Mouse (Mus musculus) kidney, postnatal 0 days (tissue): ENCODE data around the gene Mrpl24. TPM values are rescaled to one million over a fixed set of nuclear protein-coding genes. Genes with fewer than 3 reads are reported as not detected.

Source experiments
- ATAC-seq: fragments of 200-750 bp; cut with Nextera tagmentation; replicated peaks from 2 replicates; pipeline ENCODE4 v1.8.0; 2017; ENCODE audit warnings: low read depth, moderate number of reproducible peaks, moderate TSS enrichment, moderate library complexity; ENCODE audit not compliant: low FRiP score
- DNase-seq: peaks from one replicate; pipeline ENCODE4 v3.0.0-alpha.2; 2016; ENCODE audit warnings: low spot score
- H3K27ac ChIP-seq: fragments of 300-500 bp; sonication (generic); 2 replicates; pipeline ENCODE4 v1.5.1; 2014; ENCODE audit warnings: mild to moderate bottlenecking
- H3K27me3 ChIP-seq: fragments of 300-500 bp; sonication (generic); 2 replicates; pipeline ENCODE4 v1.6.1; 2014; ENCODE audit warnings: low read length, mixed read lengths; ENCODE audit not compliant: insufficient read depth
- H3K36me3 ChIP-seq: fragments of 300-500 bp; sonication (generic); 2 replicates; pipeline ENCODE4 v1.6.1; 2014; ENCODE audit warnings: low read length, mixed read lengths; ENCODE audit not compliant: insufficient read depth
- H3K4me1 ChIP-seq: fragments of 300-500 bp; sonication (generic); replicated peaks from 2 replicates; pipeline ENCODE4 v1.6.1; 2014; ENCODE audit warnings: antibody characterized with exemption, low read length, mixed read lengths; ENCODE audit not compliant: insufficient read depth
- H3K4me2 ChIP-seq: fragments of 300-500 bp; sonication (generic); 2 replicates; pipeline ENCODE4 v1.6.1; 2014; ENCODE audit warnings: mild to moderate bottlenecking, low read length, moderate library complexity, mixed read lengths
- H3K4me3 ChIP-seq: fragments of 300-500 bp; sonication (generic); replicated peaks from 2 replicates; pipeline ENCODE4 v1.5.1; 2014; ENCODE audit warnings: low read depth, low read length
- H3K9ac ChIP-seq: fragments of 300-500 bp; sonication (generic); 2 replicates; pipeline ENCODE4 v1.6.1; 2014; ENCODE audit warnings: low read depth, low read length
- H3K9me3 ChIP-seq: fragments of 300-500 bp; sonication (generic); replicated peaks from 2 replicates; pipeline ENCODE4 v1.6.1; 2016; ENCODE audit warnings: low read length, inconsistent platforms, mixed read lengths
- CTCF ChIP-seq: IDR thresholded peaks from 2 replicates; pipeline ENCODE4 v1.5.1; 2016; ENCODE audit warnings: antibody characterized with exemption, low read depth, mild to moderate bottlenecking, moderate library complexity
- WGBS: fragments of 180-500 bp; shearing (Covaris S2); extraction: QIAGEN DNeasy Blood & Tissue Kit; methylation state at CpG from one replicate; pipeline ENCODE4 v1.1.7; 2014; 5-methylcytosine and 5-hydroxymethylcytosine counted together
- polyA plus RNA-seq: library from polyadenylated mRNA; unstranded; fragments of >200 nt; fragmentation: Nextera tagmentation; extraction: Ambion mirVana; gene quantifications from 2 replicates; pipeline ENCODE4 v1.2.1, GENCODE M21; 2015

The Mrpl24 gene
- polyA plus RNA-seq, 1 experiment from 2014 or later, result 88.1 TPM

DNA sequence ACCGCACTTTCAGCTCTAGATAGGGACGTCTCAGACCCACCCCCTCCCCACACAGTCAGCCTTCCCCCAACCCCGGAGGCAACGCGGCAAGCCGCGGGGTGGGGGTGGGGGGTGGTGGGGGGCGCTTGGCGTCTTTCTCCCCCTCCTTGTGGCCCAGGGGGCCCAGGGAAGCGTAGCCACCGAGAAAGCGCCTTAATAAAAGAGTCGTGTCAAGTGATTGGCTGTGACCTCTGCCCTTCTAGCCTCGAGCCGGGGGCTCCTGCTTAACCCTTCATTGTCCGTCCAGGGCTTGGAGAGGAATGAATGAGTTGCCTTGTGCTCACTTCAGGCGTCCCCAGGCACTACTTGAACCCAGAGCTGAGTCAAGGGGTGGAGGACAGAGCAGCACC, 28.5 kb downstream of the Mrpl24 start:
- no peaks in the 10 kb centered on the region for H3K36me3 ChIP-seq
- TF ChIP-seq CTCF, result no peak
- under 1% methylated on average over 14 of the region's 17 CpGs for WGBS
- peaks cover 32% of the 10 kb centered on the region for H3K4me1 ChIP-seq
- peak overlapping the region; percentile 64 for H3K4me2 ChIP-seq
- DNase-seq (no peak), ATAC-seq (no peak)
- no peaks in the 10 kb centered on the region for H3K9me3 ChIP-seq
- H3K9ac ChIP-seq, result 0 out of 2 replicates have a peak overlapping the region, but pooled peaks have one; percentile 18
- H3K27ac ChIP-seq, result no peak overlapping the region
- no peaks in the 10 kb centered on the region for H3K27me3 ChIP-seq
- H3K4me3 ChIP-seq, result peak overlapping the region; percentile 16

DNA sequence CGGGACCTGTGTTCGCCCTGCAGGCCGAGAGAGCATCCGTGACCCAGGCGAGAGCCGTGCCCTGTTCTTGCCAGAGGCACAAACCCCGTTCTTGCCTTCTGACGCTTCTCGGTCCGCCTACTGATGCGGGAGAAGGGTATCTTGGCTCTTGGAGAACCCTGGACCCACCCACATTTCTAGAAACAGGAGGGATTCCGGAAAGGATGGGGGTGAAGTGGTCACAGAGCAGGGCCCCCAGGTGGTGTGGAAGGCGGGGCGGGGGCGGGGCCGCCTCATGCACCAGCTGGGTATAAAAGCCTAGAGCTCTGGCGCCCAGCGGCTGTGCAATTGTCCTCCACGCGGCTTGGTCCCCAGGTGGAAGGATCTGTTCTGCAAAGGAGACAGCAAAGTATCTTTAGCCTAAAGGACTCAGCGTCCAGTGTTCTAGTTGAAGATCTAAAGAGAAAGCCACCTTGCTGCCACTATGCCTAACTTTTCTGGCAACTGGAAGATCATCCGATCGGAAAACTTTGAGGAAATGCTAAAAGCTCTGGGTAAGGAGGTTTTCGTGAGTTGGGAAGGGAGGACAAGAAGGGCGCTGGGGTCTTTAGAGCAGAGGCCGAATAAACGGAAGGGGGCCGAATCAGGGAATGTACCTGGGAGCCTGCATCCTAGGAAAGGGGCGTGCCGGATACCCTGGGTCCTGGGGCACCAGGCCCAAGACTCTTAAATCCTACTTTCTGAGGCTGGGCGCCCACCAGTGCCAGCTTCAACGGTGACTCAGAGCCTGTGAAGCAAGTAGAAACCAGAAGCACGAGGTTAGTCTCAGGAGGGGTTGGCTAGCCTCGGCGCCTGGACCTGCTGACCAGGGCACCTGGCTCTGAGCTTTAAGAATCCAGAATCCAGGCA, 29.3 kb downstream of the Mrpl24 start, which contains the start of gene Crabp2:
Gene Crabp2, plus strand, starts transcription at position 289 of the 888 bp plus-strand sequence.
- Histone ChIP-seq H3K9ac (0 out of 2 replicates have a peak within 1 kb of the TSS, but pooled peaks have one; percentile 18), H3K36me3 (no peaks in the 10 kb centered on the region), H3K4me1 (peaks cover 32% of the 10 kb centered on the region), H3K4me2 (peak within 1 kb of the TSS; percentile 64), H3K4me3 (peak within 1 kb of the TSS; percentile 16), H3K9me3 (no peaks in the 10 kb centered on the region), H3K27me3 (no peaks in the 10 kb centered on the region), H3K27ac (no peak within 1 kb of the TSS)
- ATAC-seq (no peak), DNase-seq (peak; percentile 34)
- TF ChIP-seq CTCF, result no peak
- 2% methylated on average over 35 of the region's 35 CpGs for WGBS

DNA sequence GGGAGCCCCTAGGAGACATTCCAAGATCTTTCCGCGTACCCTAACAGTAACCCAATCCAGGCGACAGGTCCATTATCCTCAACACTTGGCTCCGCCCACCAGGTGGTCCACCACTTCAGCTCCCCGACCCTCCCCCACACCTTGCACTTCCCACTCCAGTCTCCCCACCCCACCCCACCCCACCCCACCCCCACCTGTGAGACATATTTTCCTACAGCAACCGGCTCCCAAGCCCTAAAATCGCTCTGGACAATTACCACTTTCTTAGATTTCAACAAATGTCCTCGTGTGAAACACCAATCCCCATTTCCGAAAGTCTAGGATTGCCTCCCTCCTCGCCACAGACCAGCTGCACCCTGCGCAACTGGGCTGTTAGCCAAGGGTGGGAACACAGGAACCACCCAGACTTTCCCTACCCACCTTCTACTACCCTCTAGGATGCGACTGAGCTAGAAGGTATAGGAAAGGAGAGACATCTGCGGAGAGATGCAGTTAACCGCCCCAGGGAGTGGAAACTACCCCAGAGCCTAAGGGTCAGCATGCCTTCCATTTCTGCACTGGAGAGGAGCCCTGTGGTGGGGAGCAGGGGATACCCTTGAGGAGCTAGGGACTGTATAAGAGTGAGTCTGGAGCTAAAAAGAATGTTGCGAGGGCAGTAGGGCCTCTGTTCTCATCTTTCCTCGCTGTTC, 30.1 kb downstream of the Mrpl24 start:
- ATAC-seq (no peak), DNase-seq (no peak)
- WGBS, result 17% methylated on average over 16 of the region's 16 CpGs
- peak overlapping the region; percentile 64 for H3K4me2 ChIP-seq
- TF ChIP-seq CTCF, result no peak
- no peaks in the 10 kb centered on the region for H3K27me3 ChIP-seq
- no peak overlapping the region for H3K27ac ChIP-seq
- H3K4me1 ChIP-seq, result peaks cover 32% of the 10 kb centered on the region
- no peaks in the 10 kb centered on the region for H3K36me3 ChIP-seq
- H3K9ac ChIP-seq, result no peak overlapping the region
- H3K9me3 ChIP-seq, result no peaks in the 10 kb centered on the region
- peak overlapping the region; percentile 16; the same call in 1 of the 2 replicates for H3K4me3 ChIP-seq

DNA sequence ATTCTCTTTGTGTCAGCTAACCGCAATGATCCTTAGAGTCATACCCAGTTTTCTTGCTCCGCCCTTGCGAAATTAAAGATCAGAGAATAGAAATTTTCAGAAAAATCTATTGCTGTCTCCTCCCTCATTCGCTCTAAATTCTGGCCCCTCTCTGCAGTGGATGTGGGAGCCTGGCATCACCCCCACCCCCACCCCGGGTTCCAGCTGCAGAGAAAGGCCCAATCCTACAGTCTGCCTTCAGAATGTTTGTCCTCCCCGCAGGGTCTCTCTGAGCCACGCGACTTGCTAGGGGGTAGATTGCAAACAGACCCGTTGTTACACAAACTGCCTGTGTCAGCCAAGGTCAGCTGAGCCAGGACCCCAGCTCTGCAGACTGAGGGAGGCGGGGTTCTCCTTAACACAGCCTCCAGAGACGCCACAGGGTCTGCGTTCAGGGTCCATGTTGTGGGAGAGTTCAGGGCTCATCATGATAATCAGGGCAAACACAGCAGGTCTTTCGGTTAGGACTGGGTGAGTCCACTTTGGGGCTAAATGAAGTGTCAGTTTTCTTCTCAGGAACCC, 30.7 kb downstream of the Mrpl24 start:
- ATAC-seq (no peak), DNase-seq (no peak)
- peak overlapping the region; percentile 64 for H3K4me2 ChIP-seq
- 0 out of 2 replicates have a peak overlapping the region, but pooled peaks have one; percentile 1 for H3K4me3 ChIP-seq
- TF ChIP-seq CTCF, result no peak
- 15% methylated on average over 13 of the region's 13 CpGs for WGBS
- H3K9me3 ChIP-seq, result no peaks in the 10 kb centered on the region
- no peak overlapping the region for H3K9ac ChIP-seq
- no peaks in the 10 kb centered on the region for H3K27me3 ChIP-seq
- H3K4me1 ChIP-seq, result peaks cover 32% of the 10 kb centered on the region
- no peak overlapping the region for H3K27ac ChIP-seq
- no peaks in the 10 kb centered on the region for H3K36me3 ChIP-seq

DNA sequence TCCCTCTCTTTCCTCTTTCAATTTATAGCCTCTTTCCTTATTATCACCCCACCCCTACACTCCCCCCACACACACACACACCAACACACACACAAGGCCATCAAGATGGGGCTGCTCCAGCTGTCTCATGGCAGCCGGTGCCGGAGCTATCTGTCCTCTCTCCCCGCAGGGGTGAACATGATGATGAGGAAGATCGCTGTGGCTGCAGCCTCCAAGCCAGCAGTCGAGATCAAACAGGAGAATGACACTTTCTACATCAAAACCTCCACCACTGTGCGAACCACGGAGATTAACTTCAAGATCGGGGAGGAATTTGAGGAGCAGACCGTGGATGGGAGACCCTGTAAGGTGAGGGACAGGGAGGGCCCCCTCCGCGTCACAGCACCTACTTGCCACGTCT, 32.6 kb downstream of the Mrpl24 start:
- Histone ChIP-seq H3K4me2 (peak overlapping the region; percentile 56), H3K4me1 (peaks cover 27% of the 10 kb centered on the region), H3K27ac (peak overlapping the region; percentile 57), H3K9me3 (no peaks in the 10 kb centered on the region), H3K4me3 (peak overlapping the region; percentile 17; the same call in 1 of the 2 replicates), H3K36me3 (no peaks in the 10 kb centered on the region), H3K27me3 (no peaks in the 10 kb centered on the region), H3K9ac (no peak overlapping the region; the same call in 1 of the 2 replicates)
- DNase-seq (no peak), ATAC-seq (no peak)
- WGBS, result 23% methylated on average over 12 of the region's 12 CpGs
- no peak for TF ChIP-seq CTCF

DNA sequence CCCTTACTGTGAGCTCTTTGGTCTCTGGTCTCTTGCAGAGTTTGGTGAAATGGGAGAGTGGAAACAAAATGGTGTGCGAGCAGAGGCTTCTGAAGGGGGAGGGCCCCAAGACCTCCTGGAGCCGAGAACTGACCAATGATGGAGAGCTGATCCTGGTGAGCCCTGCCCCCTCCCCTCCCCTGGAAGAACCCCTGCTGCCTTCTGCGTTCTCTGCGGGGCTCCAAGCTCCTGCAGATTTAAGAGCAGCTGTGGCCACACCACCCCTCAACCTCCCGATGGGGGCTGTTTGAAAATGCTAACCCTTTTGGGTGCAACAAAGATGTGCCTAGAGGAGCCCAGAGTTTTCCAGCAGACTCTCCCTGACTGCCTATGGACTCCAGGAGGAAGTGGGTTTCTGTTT, 33.1 kb downstream of the Mrpl24 start:
- Histone ChIP-seq H3K9ac (no peak overlapping the region; the same call in 1 of the 2 replicates), H3K27ac (peak overlapping the region; percentile 57; the same call in 1 of the 2 replicates), H3K4me2 (peak overlapping the region; percentile 56), H3K4me3 (0 out of 2 replicates have a peak overlapping the region, but pooled peaks have one; percentile 17), H3K27me3 (no peaks in the 10 kb centered on the region), H3K9me3 (no peaks in the 10 kb centered on the region), H3K36me3 (no peaks in the 10 kb centered on the region), H3K4me1 (peaks cover 22% of the 10 kb centered on the region)
- peak; percentile 54 for ATAC-seq
- TF ChIP-seq CTCF, result no peak
- DNase-seq, result peak; percentile 91
- 3% methylated on average over 5 of the region's 5 CpGs for WGBS
